Mouse (Mus musculus): ENCODE results near the gene Kcnj14. TPM values are rescaled to one million over a fixed set of nuclear protein-coding genes. Genes with fewer than 3 reads are reported as not detected.

Kcnj14 gene
- total and polyA plus RNA-seq, 3 experiments: 1.3 to 3.2 (median 1.5) TPM

DNA sequence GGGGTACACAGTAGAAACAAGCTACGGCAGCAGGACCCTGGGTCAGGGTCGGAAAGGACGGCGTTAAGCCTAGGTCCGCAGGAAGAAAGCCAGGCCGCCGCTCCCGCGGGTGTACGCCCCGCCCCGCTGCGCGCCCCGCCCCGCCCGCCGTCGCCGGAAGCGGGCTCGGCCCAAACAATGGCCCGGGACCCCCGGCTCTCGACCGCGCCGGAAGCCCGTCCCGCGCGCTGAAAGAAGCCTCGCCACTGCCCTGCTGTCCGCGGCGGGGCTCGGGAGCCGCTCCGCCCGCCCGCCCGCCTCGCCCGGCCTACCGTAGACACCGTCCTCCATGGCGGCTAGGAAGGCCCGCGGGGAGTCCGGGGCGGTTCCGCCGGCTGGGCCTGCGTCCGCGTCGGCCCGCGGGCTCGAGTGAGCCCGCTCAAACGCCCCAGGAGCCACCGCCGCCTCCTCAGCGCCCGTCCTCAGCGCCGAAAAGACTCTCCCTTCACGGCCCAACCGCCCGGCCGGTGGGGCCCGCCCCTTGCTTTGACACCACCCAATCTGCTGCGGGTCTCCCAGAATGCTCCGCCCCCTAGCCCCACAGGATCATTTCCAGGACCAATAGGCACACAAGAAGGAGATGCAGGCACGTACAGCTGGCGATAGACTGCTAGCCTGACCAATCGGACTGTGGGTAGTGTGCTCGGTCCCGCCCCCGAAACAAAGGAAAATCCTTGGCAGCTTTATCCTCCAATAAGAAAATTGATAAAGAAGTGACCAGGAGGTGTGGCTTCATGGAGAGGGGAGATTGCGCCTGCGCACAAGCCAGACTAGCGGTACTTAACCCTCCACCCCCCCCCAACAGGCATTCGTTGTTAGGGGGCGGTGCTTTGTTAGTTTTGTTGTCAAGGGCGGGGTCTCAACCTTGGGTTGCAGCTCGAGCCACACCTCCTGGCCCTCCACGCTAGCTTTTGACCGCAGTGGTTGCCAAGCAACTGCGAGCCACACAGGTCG lies 10.5 kb downstream of the Kcnj14 start, which contains the start of gene Cyth2:
TSS of gene Cyth2 (minus strand) at position 795 of the 993 bp plus-strand sequence.
- Histone ChIP-seq H3K4me1 (ENCODE audit: control insufficient read depth in 1 of 2, insufficient read depth in 2 of 2) (peaks cover 3 to 28% of the 10 kb centered on the region in 2 experiments; a peak in 3 of 4 replicates), H3K4me3 (replicated peaks in 1 of 3; ENCODE audit: low read depth in 2 of 3, low read length in 2 of 3, poor library complexity in 1 of 3) (peak within 1 kb of the TSS; percentile 74 to 99 (median 82)), H3K9me3 (replicated peaks; ENCODE audit: low read length) (no peaks in the 10 kb centered on the region), H3K27me3 (replicated peaks) (no peaks in the 10 kb centered on the region), H3K79me2 (replicated peaks; ENCODE audit: control insufficient read depth, extremely low read depth, insufficient read depth, poor library complexity, severe bottlenecking) (peaks cover 13% of the 10 kb centered on the region), H3K9ac (ENCODE audit: insufficient read depth, low read depth) (peak within 1 kb of the TSS; percentile 100), H3K36me3 (replicated peaks in 1 of 2; ENCODE audit: control insufficient read depth in 1 of 2, insufficient read depth in 1 of 2, low read length in 1 of 2) (peaks cover 38 to 59% of the 10 kb centered on the region in 2 experiments), H3K4me2 (ENCODE audit: insufficient read depth, low read depth, poor library complexity, severe bottlenecking) (peak within 1 kb of the TSS; percentile 85), H3K27ac (ENCODE audit: insufficient read depth, low read depth) (peak within 1 kb of the TSS; percentile 88)
- dilution Hi-C loops (cut with MboI; ENCODE audit: extremely low pct_ligation_motif_present, extremely low pct_unique_long_range_greater_than_20kb, low sequenced_read_pairs) (no loop called here), in situ Hi-C loops (cut with MboI; ENCODE audit: low pct_ligation_motif_present, low pct_unique_long_range_greater_than_20kb, low sequenced_read_pairs) (no loop called here)
- peak; percentile 99 for DNase-seq (ENCODE audit: extremely low read depth)
- TF ChIP-seq MAX (IDR thresholded peaks at IDR 0.05; ENCODE audit: low read length): no peak
- TF ChIP-seq NELFE (IDR thresholded peaks at IDR 0.05; ENCODE audit: low read depth, low read length): peak; percentile 80
- no peak for TF ChIP-seq RCOR1 (conservative IDR thresholded peaks at IDR 0.05; ENCODE audit: low read depth, low read length)
- TF ChIP-seq POLR2A (IDR thresholded peaks at IDR 0.05; ENCODE audit: low read depth, low read length): peak; percentile 86
- no peak for TF ChIP-seq JUN (IDR thresholded peaks at IDR 0.05; ENCODE audit: insufficient read depth, low read depth, low read length)
- peak; percentile 70 for TF ChIP-seq ZMIZ1 (IDR thresholded peaks at IDR 0.05; ENCODE audit: low read depth, low read length)
- TF ChIP-seq MXI1 (IDR thresholded peaks at IDR 0.05; ENCODE audit: low read depth, low read length): peak; percentile 66; the same call in 1 of the 2 replicates
- TF ChIP-seq IRF4 (IDR thresholded peaks at IDR 0.05; ENCODE audit: low read depth, low read length): peak; percentile 45
- no peak for TF ChIP-seq SMC3 (IDR thresholded peaks at IDR 0.05; ENCODE audit: low read depth, low read length)
- no peak for TF ChIP-seq JUND (conservative IDR thresholded peaks at IDR 0.05; ENCODE audit: low read depth, low read length)
- no peak for TF ChIP-seq MYC (IDR thresholded peaks at IDR 0.05; ENCODE audit: low read depth, low read length)
- no peak for TF ChIP-seq CTCF (conservative IDR thresholded peaks at IDR 0.05 in 1 of 2, IDR thresholded peaks at IDR 0.05 in 1 of 2; ENCODE audit: low read depth in 2 of 2, low read length in 2 of 2)
- TF ChIP-seq ETS1 (conservative IDR thresholded peaks at IDR 0.05; ENCODE audit: low read depth, low read length): no peak
- 0 out of 2 replicates have a peak, but pooled peaks have one; percentile 18 for TF ChIP-seq MEF2A (IDR thresholded peaks at IDR 0.05; ENCODE audit: borderline replicate concordance, low read depth, low read length)
- no peak for TF ChIP-seq ZKSCAN1 (IDR thresholded peaks at IDR 0.05; ENCODE audit: borderline replicate concordance, low read depth, low read length)
- TF ChIP-seq UBTF (IDR thresholded peaks at IDR 0.05; ENCODE audit: low read depth, low read length): no peak
- peak; percentile 26; the same call in 1 of the 2 replicates for TF ChIP-seq SIN3A (IDR thresholded peaks at IDR 0.05; ENCODE audit: low read length)
- TF ChIP-seq HCFC1 (IDR thresholded peaks at IDR 0.05; ENCODE audit: low read depth, low read length): peak; percentile 62; the same call in 1 of the 2 replicates
- peak; percentile 84 for TF ChIP-seq NRF1 (IDR thresholded peaks at IDR 0.05; ENCODE audit: low read depth, low read length)
- TF ChIP-seq PAX5 (IDR thresholded peaks at IDR 0.05; ENCODE audit: low read length): no peak
- TF ChIP-seq USF1 (IDR thresholded peaks at IDR 0.05; ENCODE audit: low read depth, low read length): no peak
- TF ChIP-seq ELF1 (IDR thresholded peaks at IDR 0.05; ENCODE audit: low read depth, low read length): peak; percentile 86
- TF ChIP-seq TCF12 (IDR thresholded peaks at IDR 0.05; ENCODE audit: low read depth, low read length): peak; percentile 62; the same call in 1 of the 2 replicates
- peak; percentile 63; the same call in 1 of the 2 replicates for TF ChIP-seq POLR2AphosphoS2 (IDR thresholded peaks at IDR 0.05; ENCODE audit: low read depth, low read length)
- TF ChIP-seq TBP (conservative IDR thresholded peaks at IDR 0.05; ENCODE audit: low read depth, low read length): peak; percentile 45; the same call in 1 of the 2 replicates
- TF ChIP-seq MAFK (IDR thresholded peaks at IDR 0.05; ENCODE audit: insufficient replicate concordance, low read length): no peak
- no peak for TF ChIP-seq GABPA (IDR thresholded peaks at IDR 0.05; ENCODE audit: insufficient replicate concordance, low read depth, low read length)
- no peak for TF ChIP-seq CHD1 (IDR thresholded peaks at IDR 0.05; ENCODE audit: low read depth, low read length)
- no peak for TF ChIP-seq EP300 (IDR thresholded peaks at IDR 0.05; ENCODE audit: low read length)
- TF ChIP-seq CHD2 (IDR thresholded peaks at IDR 0.05; ENCODE audit: low read length): peak; percentile 95
